Mouse (Mus musculus) hindbrain, postnatal 0 days (tissue): ENCODE results near the gene Cyp4a32. TPM values are rescaled to one million over a fixed set of nuclear protein-coding genes. Genes with fewer than 3 reads are reported as not detected.

ENCODE experiments used
- ATAC-seq: fragments of 200-750 bp; cut with Nextera tagmentation; 2 replicates; pipeline ENCODE4 v1.8.0; 2017; ENCODE audit warnings: mild to moderate bottlenecking, moderate TSS enrichment, moderate library complexity
- DNase-seq: peaks from one replicate; pipeline ENCODE4 v3.0.0-alpha.2; 2015; ENCODE audit warnings: low spot score
- H3K27ac ChIP-seq: fragments of 300-500 bp; sonication (generic); 2 replicates; pipeline ENCODE4 v1.5.1; 2014; ENCODE audit warnings: mild to moderate bottlenecking
- H3K27me3 ChIP-seq: fragments of 300-500 bp; sonication (generic); 2 replicates; pipeline ENCODE4 v1.6.1; 2014; ENCODE audit warnings: low read length, mixed read lengths; ENCODE audit not compliant: insufficient read depth
- H3K36me3 ChIP-seq: fragments of 300-500 bp; sonication (generic); 2 replicates; pipeline ENCODE4 v1.6.1; 2014; ENCODE audit warnings: low read length, mixed read lengths; ENCODE audit not compliant: insufficient read depth
- H3K4me1 ChIP-seq: fragments of 300-500 bp; sonication (generic); 2 replicates; pipeline ENCODE4 v1.6.1; 2014; ENCODE audit warnings: antibody characterized with exemption, low read length, mixed read lengths; ENCODE audit not compliant: insufficient read depth
- H3K4me2 ChIP-seq: fragments of 300-500 bp; sonication (generic); 2 replicates; pipeline ENCODE4 v1.6.1; 2014; ENCODE audit warnings: low read depth, mild to moderate bottlenecking, low read length, moderate library complexity, mixed read lengths
- H3K4me3 ChIP-seq: fragments of 300-500 bp; sonication (generic); 2 replicates; pipeline ENCODE4 v1.5.1; 2014; ENCODE audit warnings: low read length
- H3K9ac ChIP-seq: fragments of 300-500 bp; sonication (generic); replicated peaks from 2 replicates; pipeline ENCODE4 v1.6.1; 2014; ENCODE audit warnings: mild to moderate bottlenecking, low read length, moderate library complexity, mixed read lengths
- H3K9me3 ChIP-seq: fragments of 300-500 bp; sonication (generic); 2 replicates; pipeline ENCODE4 v1.6.1; 2016; ENCODE audit warnings: low read length, mixed read lengths
- CTCF ChIP-seq: IDR thresholded peaks from 2 replicates; pipeline ENCODE4 v1.5.1; 2016; ENCODE audit warnings: antibody characterized with exemption, control low read depth, low read depth
- WGBS: fragments of 180-500 bp; shearing (Covaris S2); extraction: QIAGEN DNeasy Blood & Tissue Kit; methylation state at CpG from one replicate; pipeline ENCODE4 v1.1.7; 2014; 5-methylcytosine and 5-hydroxymethylcytosine counted together
- polyA plus RNA-seq: library from polyadenylated mRNA; unstranded; fragments of >200 nt; fragmentation: Nextera tagmentation; extraction: Ambion mirVana; gene quantifications from 2 replicates; pipeline ENCODE4 v1.2.1, GENCODE M21; 2015
- total RNA-seq: library from RNA; depleted of rRNA; stranded (reverse); fragments of >200 nt; gene quantifications from 2 replicates; pipeline ENCODE4 v1.2.3, GENCODE M21; 2014; rRNA removed

Gene Cyp4a32
- total and polyA plus RNA-seq, 2 experiments from 2014 or later, result not detected

DNA sequence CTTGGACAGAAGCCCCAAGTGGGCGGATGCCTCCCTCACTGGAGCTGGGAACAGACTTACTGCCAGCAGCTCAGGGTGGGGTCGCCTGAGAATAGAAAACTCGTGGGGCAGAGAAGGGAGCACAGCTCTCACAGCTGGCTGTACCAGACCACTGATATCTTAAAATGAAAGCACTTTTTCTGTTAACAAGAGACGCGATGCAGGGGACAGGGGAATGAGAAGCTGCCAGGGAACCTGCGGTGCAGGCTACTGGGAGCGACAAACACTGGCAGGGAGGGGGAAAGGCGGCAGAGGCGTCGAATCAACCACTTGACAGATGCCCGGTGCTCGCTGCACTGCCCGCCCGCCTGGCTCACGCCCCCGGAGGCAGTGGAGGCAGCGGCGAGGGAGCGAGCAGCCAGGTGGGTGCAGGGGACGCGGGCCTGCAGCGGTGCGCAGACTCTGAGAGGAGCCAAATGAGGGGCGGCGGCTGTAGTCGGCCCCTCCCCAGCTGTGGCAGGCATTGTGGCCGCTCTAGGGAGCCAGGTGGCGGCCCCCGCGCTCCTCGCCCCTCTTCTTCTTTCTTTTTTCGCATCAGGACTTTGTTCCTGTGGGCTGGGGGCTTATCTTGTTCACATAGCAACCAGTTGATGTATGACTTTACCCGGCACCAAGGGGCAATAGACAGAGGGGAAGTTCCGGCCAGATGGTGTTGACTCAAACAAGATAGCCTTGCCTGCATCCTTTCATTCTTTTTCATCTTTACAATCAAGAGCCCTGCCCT, 56.5 kb downstream of the Cyp4a32 start:
- H3K27me3 ChIP-seq, result no peaks in the 10 kb centered on the region
- no peak overlapping the region for H3K27ac ChIP-seq
- H3K4me1 ChIP-seq, result no peaks in the 10 kb centered on the region
- ATAC-seq (peak; percentile 89), DNase-seq (peak; percentile 55)
- H3K4me2 ChIP-seq, result peak overlapping the region; percentile 84
- H3K36me3 ChIP-seq, result no peaks in the 10 kb centered on the region
- 3% methylated on average over 32 of the region's 34 CpGs for WGBS
- no peak for TF ChIP-seq CTCF
- H3K9ac ChIP-seq, result peak overlapping the region; percentile 57
- peak overlapping the region; percentile 52 for H3K4me3 ChIP-seq
- no peaks in the 10 kb centered on the region for H3K9me3 ChIP-seq

DNA sequence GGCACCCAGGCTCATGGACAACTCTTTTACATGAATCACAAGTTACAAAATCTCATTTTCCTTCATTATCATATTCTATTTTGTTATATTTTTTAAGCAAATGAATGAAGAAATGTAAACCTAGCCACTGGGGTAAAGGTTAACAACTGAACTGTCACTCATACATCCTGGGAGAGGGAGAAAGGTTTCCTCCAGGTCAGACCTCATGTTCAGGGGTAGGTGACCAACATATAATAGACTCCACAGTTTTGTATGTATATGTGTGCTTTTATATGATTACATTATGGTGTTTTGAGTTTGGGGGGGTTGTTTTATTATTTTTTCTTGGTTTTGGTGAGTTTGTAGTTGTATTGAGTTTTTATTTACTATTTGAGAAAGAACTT, 57.1 kb downstream of the Cyp4a32 start:
- TF ChIP-seq CTCF, result no peak
- Histone ChIP-seq H3K27ac (no peak overlapping the region), H3K4me1 (no peaks in the 10 kb centered on the region), H3K4me2 (peak overlapping the region; percentile 84; the same call in 1 of the 2 replicates), H3K36me3 (no peaks in the 10 kb centered on the region), H3K4me3 (no peak overlapping the region), H3K9ac (no peak overlapping the region), H3K9me3 (no peaks in the 10 kb centered on the region), H3K27me3 (no peaks in the 10 kb centered on the region)
- no peak for ATAC-seq
- no peak for DNase-seq

DNA sequence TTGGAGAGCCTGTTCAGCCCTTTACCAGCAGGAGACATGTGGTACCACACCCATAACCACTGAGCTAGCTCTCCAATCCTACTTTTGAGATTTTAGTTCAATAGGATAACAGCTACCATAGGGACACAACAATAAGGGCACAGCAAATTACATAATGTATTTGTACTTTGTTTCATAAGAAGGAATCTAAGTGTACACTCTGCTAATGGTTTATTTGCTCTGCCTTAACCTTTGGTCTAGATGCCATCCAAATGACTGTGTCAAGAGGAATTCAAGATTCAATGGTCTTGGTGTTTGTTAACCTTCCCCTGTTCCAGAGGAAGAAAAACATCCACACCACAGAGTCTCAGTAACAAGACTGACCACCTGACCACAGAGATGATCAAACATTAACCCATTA, 58.4 kb downstream of the Cyp4a32 start:
- H3K9ac ChIP-seq, result no peak overlapping the region
- H3K9me3 ChIP-seq, result no peaks in the 10 kb centered on the region
- no peaks in the 10 kb centered on the region for H3K36me3 ChIP-seq
- H3K4me2 ChIP-seq, result no peak overlapping the region
- no peaks in the 10 kb centered on the region for H3K4me1 ChIP-seq
- no peak for DNase-seq
- TF ChIP-seq CTCF, result no peak
- no peak overlapping the region for H3K4me3 ChIP-seq
- H3K27me3 ChIP-seq, result no peaks in the 10 kb centered on the region
- no peak for ATAC-seq
- H3K27ac ChIP-seq, result no peak overlapping the region

Other genes starting within 250 kb of the Cyp4a32 start
- not detected in 2 replicates for gene Cyp4a12b, start 189.3 kb upstream of the Cyp4a32 start, total RNA-seq
- gene Cyp4a12b, start 189.3 kb upstream of the Cyp4a32 start, polyA plus RNA-seq, result 0.08 TPM in 1 of 2 replicates, not detected in the other
- gene Cyp4a30b, start 148.4 kb upstream of the Cyp4a32 start, total RNA-seq, result not detected in 2 replicates
- not detected in 2 replicates for gene Cyp4a30b, start 148.4 kb upstream of the Cyp4a32 start, polyA plus RNA-seq
- not detected in 2 replicates for gene Cyp4a14, start 104.8 kb upstream of the Cyp4a32 start, total RNA-seq
- gene Cyp4a14, start 104.8 kb upstream of the Cyp4a32 start, polyA plus RNA-seq, result not detected in 2 replicates
- not detected in 2 replicates for gene Cyp4a10, start 82.7 kb upstream of the Cyp4a32 start, total RNA-seq
- gene Cyp4a10, start 82.7 kb upstream of the Cyp4a32 start, polyA plus RNA-seq, result not detected in 2 replicates
- not detected in 2 replicates for gene Cyp4a31, start 37.3 kb upstream of the Cyp4a32 start, total RNA-seq
- gene Cyp4a31, start 37.3 kb upstream of the Cyp4a32 start, polyA plus RNA-seq, result not detected in 2 replicates
- 1.3 and 1.8 TPM in 2 replicates for gene Cyp4b1, start 46.8 kb downstream of the Cyp4a32 start, total RNA-seq
- gene Cyp4b1, start 46.8 kb downstream of the Cyp4a32 start, polyA plus RNA-seq, result 1.4 and 1.6 TPM in 2 replicates
- gene Efcab14, start 136.8 kb downstream of the Cyp4a32 start, total RNA-seq, result 17.1 and 20.5 TPM in 2 replicates
- 17.0 and 17.9 TPM in 2 replicates for gene Efcab14, start 136.8 kb downstream of the Cyp4a32 start, polyA plus RNA-seq
- gene Tex38, start 180.0 kb downstream of the Cyp4a32 start, total RNA-seq, result not detected in 2 replicates
- gene Tex38, start 180.0 kb downstream of the Cyp4a32 start, polyA plus RNA-seq, result 0.74 and 0.77 TPM in 2 replicates
- 20.0 and 28.1 TPM in 2 replicates for gene Atpaf1, start 183.8 kb downstream of the Cyp4a32 start, total RNA-seq
- 43.5 and 49.9 TPM in 2 replicates for gene Atpaf1, start 183.8 kb downstream of the Cyp4a32 start, polyA plus RNA-seq
- gene Mob3c, start 227.1 kb downstream of the Cyp4a32 start, total RNA-seq, result 2.9 and 4.4 TPM in 2 replicates
- gene Mob3c, start 227.1 kb downstream of the Cyp4a32 start, polyA plus RNA-seq, result 4.1 and 4.3 TPM in 2 replicates
- gene Mknk1, start 238.2 kb downstream of the Cyp4a32 start, total RNA-seq, result 18.4 and 23.2 TPM in 2 replicates
- 22.0 and 24.5 TPM in 2 replicates for gene Mknk1, start 238.2 kb downstream of the Cyp4a32 start, polyA plus RNA-seq